Mouse (Mus musculus) c-Kit-positive CD71-positive TER-119-negative erythroid progenitor cells, embryonic 14.5 days (primary cell): ENCODE measurements around the gene Chat.
"Not testable (repeated sequence)": the region's sequence is repeated elsewhere in the genome, so short reads cannot be mapped to it uniquely, and the experiment has no call there.

ENCODE experiments used
- DNase-seq: peaks from one replicate; pipeline ENCODE4 v3.0.0-alpha.2; 2013; ENCODE audit warnings: low read depth

Gene Chat

DNA sequence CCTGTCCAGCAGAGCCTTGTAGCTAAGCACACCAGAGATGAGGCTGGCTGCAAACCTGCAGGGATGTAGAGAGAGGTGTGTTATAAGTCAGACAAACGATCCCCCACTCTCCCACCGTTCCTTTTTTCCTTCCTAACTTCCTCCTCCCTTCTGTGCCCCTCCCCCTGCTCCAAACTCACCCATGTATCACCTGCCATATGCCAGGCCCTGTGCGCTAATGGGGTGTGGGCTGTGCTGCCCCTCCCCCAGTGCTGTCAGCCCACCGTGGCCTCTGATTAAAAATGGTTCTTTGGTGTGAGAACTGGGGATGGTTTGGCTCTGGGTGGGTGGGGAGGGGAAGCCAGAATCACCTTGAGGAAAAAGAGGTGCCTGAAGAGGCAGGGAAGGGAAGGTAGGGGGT is 13.2 kb downstream of the Chat start:
- DNase-seq = no peak

DNA sequence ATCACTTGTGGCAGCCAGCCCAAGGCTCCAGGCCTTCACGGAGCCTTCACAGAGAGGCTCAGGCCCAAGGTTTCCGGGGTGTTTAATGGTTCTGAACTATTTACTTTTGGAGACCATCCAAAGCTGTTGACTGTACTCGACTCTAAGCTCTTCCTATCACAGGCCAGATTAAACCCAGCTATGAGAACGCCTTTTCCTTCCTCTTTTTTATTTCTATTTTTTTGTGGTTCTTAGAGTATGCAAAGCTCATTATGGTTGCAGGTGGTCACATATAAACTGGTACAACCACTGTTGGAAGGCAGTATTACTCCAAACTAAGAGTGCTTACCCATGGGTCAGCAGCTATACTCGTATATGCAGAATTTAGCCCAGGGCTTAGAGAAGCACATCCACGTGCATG is 18.8 kb downstream of the Chat start:
- DNase-seq = no peak

DNA sequence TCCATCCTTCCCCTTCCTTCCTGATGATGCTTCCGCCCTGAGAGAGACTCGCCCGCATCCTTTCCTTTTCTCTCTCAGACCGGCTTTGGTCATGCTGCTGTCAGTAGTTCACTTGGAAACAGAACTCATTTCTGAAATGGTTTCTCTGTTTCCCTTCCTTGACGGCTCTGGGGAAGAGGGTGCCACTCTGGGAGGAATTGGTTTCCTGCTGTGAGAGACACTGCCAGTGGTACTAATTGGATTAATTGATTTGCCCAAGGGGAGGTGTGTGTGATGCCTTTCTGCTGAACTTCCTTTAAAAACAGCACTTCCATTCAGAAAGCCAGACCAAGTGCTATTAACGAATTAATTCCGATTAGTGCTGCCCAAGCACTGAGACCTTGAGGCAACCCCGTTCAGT is 22.3 kb downstream of the Chat start:
- DNase-seq = no peak

DNA sequence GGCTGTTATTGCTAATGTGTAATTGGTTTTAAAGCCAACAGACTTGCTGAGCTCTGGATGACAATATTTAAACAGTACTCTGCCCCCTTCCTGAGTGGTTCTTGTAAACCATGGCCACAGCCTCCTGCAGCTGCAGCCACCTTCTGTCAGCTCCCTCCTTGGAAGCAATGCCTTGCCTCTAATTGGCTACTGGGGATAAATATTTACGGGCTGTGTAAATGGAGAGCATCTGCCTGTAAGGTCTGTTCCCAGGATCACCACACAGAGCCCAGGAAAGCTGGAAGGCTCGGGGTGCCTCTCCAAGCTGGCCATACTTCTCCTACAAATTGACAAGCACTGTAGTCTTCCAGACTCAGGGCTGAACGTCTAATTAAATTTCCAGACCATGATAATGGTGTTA is 26.0 kb downstream of the Chat start:
- DNase-seq = no peak

DNA sequence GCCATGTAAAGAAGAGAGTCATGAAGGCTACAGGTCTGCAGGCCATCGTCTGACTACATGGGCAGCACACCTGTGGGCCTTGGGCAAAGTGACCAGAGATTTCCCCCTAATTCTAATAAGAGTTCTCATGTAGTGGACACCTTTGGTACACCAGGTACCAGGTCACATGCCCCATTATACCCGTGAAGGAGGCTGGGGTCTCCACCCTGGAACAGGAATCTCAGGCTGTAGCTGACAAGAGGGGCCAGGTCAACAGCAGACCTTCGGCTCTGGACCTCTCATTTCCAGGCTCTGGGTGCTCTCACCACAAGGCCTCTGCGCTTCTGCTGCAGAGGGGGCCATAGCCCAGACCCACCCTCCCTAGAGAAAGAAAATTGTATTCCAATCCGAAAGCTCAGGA is 26.5 kb downstream of the Chat start:
- no peak for DNase-seq

DNA sequence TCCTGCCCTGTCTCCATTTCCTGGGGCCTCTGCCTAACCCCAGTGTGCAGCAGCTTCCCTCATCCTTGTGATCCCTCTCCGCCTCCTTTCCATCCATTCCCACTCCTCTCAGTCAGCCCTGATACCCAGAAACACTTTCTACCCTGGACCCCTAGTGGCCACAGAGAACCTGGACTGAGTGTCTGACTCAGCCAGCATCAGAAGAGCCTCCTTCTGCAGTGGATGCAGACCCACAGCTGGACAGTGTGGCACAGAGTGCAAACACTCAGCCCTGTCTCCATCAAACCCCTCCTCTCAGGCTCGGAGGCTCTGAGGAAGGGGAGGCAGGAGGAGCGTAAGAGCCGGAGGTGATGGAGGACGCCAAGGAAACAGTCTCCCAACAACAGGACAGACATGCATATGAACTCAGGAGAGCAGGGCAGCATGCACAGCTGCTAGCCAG is 28.4 kb downstream of the Chat start:
- no peak for DNase-seq

DNA sequence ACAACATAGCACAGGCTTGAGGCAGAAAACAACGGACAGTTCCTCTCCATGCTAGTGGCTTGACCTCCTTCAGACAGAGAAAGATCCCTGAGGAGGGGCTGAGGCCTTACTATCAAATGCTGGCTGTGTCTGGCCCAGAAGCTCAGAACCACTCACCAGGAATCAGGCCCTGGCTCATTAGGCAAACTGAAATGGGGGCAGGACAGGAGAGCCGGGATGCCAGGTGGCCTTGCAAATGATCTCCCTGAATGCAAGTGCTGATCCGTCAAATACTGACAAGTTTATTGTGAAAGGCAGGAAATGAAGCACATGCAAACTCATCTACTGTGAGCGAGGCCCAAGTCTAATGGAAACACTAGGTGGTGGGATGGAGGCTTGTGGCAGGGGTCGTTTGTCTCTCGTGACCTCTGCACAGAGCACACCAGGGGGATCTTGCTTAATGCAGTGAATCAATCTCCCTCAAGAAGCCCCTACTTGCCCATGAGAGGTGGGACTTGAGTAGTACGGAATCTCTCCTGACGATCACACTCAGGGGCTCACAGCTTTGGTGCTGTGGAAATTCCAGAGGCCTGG is 36.7 kb downstream of the Chat start:
- DNase-seq = no peak

DNA sequence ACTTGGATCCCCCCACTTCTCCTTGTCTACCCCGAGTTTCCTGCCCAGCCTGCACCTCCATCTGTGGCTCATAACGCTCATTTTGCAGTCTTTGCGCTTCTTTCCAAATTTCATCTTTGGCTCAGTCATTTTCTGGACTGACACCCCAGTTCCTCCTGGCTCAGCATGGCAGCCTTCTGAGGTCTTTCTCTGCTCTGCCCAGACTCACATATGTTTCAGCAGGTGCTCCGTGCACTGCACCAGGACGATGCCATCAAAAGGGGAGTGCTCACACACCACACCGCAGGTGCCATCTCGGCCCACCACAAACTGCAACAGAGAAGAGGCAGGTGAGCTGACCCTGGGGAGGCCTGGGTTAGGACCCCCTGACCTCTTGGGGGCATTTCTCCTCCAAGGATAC is 41.8 kb downstream of the Chat start:
- no peak for DNase-seq

DNA sequence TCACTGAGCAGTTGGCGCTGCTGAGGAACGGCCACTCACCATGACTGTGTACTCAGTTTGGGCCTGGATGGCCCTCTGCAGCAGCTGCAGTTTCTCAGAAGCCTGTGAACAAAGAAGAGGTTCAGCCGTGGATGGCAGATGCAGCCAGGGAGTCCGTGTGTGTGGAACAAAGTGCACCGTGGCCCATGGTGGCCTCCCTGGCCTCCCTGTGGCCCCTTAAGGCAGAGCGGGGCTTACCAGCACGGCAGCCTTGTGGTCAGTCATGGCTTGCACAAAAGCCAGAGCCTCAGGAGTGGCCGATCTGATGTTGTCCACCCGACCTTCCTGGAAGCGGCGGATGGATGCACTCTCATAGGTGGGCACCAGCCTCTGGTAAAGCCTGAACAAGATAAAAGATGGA is 47.0 kb downstream of the Chat start:
- DNase-seq = no peak

DNA sequence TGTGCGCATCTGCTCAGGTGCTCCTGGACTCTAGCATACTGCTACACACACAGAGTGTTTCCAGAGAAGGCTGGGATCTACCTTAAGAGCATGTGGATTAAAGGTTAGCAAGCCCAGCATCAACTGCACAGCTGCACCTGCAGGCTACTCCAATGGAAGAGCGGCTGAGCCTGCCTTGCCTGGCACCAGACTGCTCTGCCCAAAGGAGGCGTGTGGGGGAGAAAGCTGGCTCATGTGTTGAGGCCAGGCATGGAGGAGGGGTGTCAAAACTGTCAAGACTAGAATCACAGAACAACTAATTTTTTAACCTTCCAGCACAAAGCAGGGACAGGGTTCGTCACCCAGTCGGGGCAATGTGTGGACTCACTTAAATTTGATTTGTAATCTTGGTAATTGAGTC is 53.7 kb downstream of the Chat start:
- no peak for DNase-seq

DNA sequence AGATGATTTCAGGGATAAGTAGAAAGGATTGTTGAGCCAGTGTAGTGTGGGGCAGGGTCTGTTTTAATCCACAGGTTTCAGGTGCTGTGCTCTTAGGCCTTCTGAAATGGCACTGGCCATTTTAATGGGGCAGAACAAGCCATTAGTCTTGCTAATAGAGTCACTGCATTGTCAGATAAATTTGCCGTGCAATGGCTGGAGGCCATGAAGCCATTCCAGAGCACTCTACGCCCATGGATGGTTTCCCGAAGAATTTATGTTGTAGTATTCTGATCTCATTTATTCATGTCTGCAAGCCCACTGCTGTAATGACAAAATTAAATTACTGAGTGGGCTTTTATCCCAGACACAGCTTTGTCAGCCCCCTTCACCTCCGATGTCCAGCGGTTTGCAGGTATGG is 55.7 kb downstream of the Chat start:
- DNase-seq = no peak

DNA sequence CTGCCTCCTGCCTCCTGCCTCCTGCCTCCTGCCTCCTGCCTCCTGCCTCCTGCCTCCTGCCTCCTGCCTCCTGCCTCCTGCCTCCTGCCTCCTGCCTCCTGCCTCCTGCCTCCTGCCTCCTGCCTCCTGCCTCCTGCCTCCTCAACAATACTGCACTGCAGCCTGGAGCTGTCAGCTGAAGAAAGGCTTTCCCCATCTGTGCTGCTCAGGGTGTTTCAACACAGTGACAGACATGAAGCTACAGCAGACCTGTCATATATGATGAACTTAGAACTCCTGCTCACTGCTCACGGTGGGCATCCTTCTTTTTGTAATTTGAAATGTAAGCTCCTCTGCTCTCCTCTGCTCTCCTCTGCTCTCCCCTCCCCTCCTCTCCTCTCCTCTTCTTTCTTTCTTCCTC is 60.4 kb downstream of the Chat start:
- not testable (repeated sequence) for DNase-seq

DNA sequence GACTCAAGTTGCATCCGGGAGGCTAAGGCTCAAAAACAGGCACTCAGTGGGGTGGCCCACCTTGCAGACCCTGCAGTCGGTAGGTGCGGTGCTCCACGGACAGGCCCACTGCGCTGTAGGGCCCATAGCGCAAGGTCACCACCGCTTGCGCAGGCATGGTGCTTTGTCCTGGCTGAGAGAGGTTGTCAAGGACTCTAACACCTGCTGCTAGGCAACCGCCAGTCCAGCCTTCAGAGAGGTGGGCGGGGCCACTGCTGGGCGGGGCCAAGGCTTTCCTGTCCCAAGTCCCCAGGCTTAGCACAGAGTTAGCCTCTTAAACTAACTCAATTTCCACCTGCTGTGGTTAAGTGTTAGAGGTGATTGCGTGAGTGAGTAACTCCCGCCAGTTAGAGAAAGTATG is 77.6 kb downstream of the Chat start, which contains the start of gene 1700024G13Rik:
TSS of gene 1700024G13Rik (minus strand) at position 196 of the 400 bp plus-strand sequence.
- peak; percentile 13 for DNase-seq

DNA sequence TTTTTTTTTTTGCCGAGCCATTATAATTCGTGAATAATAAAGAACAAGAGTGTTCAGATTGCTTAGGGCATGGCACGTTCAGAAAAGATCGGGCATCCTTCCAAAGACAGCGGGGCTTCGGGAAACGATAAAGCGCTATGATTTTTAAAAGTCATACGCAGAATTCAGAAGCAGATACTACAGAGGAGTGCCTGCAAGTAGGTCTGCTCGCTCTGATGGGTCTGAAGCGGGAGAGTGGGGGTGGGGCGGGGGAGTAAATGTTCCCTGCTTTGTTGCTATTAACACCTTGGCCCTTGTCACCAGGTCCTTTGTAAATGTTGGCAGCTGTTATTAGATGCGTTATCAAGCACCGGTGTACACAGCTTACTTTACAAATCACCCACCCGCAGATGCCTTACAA is 84.2 kb downstream of the Chat start:
- no peak for DNase-seq

DNA sequence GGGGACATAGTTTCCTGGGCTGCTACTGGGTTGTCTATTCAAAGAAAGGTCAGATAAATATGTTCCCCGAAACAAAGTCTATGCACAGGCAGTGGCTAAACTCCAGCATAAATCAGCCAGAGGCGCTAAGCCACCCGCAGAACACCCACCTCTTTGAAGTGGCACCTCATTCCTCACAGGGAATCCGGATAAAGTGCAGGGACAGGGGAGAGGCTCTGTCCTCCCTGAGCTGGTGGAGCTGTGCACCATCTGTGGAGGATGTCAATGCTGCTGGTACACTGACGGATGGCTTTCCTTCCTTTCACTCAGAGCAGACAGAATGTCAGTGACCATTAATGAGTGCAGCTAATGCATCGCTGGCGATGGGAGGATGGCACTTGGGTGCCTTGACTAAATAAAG is 84.7 kb downstream of the Chat start:
- no peak for DNase-seq

DNA sequence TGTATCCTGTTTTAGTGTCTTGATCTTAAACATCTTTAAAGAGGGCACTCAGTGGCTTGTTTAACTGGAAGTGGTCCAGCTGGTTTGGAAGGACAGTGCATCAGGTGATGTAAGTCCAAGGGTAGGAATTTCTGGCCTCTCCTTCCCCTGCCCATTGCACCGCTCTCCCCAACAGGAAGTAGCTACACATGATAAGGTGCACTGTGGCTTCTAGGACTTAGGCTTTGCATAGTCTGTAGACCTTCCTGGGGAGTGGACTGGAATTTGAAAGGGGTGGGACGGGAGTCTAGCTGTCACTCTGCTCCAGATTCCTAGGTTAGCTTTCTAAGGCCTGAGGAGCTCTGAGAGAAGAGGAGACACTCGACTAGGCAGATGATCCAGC is 85.7 kb downstream of the Chat start:
- DNase-seq = no peak

DNA sequence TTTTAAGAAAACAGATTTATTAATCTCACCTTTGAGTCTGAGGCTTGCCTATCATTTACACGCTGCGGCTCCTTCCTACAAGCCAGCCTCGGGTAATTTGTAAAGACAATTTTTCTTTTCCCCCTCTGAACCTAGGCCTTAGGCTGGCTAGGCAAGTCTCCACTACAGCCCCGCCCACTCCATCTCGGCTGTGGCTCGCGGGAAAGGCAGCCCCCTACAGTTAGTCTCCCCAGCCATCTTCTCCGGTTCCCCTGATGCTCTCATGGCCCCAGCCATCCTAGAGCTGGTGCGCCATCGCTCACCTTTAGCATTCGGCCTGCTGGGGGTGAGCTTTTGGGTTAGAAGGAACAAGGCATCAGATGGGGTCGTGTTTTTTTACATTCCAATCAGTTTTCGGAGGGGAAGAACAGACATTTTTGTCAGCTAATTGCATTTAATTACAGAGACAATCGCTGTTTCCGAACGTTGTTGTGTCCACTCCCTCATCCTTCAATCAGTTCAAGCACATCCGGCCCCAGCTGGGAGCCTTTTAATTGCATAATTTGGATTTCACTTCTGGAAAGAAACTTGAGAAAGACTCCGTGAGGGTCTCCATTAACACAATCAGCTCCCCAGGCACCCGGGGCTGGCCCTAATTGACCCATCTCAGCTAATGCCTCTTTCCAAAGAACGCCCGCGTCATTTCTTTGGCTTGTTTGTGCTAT is 86.2 kb downstream of the Chat start:
- no peak for DNase-seq

DNA sequence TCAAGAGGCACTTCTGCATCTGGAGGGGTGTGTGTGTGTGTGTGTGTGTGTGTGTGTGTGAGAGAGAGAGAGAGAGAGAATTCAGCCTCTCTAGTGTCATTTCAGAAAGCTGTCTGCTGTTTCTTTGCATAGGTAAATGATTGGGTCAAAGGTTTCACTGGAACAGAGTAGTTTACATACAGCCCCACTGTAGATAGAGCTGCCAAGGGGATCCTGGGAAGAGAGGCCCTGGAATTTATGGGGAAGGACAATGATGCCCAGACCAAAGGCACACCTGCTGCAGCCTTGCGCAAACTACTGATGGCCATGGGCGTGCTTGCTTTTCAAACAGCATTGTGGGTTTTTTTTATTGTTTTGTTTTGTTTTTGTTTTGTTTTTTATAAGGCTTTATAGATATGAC is 93.3 kb downstream of the Chat start:
- no peak for DNase-seq

DNA sequence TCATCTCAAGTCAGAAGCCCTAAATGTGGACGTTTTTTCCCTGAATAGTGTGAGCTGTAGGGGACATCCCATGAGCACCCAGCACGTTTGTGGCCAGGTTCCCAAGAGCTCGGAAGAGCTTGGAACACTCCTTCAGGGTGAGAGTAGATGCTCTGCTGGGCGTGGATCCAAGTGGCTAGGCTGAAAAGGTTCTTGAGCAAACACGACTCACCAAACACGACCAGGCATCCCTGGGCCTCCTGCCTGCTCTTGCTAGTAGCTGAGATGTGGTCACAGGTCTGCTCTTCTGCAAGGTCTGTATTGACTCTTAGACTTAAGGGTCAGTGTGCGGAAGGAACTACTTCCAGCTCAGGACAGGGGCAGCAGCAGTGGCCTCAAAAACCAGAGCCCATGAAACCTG is 96.0 kb downstream of the Chat start:
- DNase-seq = no peak

DNA sequence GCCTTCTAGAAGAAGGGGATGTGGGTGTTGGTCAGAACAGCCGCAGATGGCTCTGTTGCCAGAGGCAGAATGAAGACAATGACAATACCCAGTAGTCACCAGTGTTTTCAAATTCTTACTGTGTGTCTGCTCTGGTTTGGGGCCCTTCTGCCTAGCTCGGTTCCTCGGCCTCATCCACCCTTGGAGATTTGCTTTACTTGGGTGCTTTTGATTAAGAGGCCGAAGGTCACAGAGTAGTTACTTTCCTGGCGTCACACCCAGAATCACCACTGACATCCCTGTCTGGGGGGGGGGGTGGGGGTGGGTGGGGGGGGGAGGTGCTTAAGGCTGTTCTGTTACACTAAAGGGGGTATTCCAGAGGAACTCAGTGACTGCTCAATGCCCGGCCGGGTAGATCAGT is 101.4 kb downstream of the Chat start:
- DNase-seq = no peak
